Mouse (Mus musculus): ENCODE data around the gene Abt1. TPM values are rescaled to one million over a fixed set of nuclear protein-coding genes. Genes with fewer than 3 reads are reported as not detected.

The Abt1 gene
- polyA plus RNA-seq, 1 experiment from 2014 or later, result 8.5 TPM

DNA sequence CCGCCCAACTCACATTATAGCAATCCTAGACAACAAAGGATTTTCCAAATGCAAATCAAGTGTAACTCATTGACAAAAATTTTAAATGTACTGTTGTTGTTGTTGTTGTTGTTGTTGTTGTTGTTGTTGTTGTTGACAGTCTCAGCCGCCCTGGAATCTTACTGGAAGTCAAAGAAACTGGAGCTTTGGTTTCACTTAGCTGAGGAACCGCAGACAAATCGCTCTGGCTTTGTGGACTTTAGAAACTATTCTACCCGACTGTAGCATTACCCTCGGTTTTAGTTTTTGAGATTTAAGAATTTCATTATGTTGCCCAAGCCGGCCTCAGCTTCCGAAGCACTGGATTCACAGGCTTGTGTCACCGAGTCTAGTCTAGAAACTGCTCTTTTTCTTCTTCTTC, 30.3 kb upstream of the Abt1 start:
- Histone ChIP-seq H3K9ac (peak overlapping the region; percentile 84), H3K4me1 (peaks cover 4% of the 10 kb centered on the region), H3K9me3 (no peaks in the 10 kb centered on the region), H3K4me2 (peak overlapping the region; percentile 74), H3K27me3 (replicated peaks) (no peaks in the 10 kb centered on the region; the same call in 1 of the 2 replicates), H3K4me3 (peak overlapping the region; percentile 76), H3K36me3 (no peaks in the 10 kb centered on the region), H3K27ac (replicated peaks) (peak overlapping the region; percentile 88)
- ATAC-seq (ENCODE audit: extremely low read depth, insufficient number of reproducible peaks, low FRiP score, low TSS enrichment), result no peak
- WGBS, result 2% methylated on average over 9 of the region's 9 CpGs

DNA sequence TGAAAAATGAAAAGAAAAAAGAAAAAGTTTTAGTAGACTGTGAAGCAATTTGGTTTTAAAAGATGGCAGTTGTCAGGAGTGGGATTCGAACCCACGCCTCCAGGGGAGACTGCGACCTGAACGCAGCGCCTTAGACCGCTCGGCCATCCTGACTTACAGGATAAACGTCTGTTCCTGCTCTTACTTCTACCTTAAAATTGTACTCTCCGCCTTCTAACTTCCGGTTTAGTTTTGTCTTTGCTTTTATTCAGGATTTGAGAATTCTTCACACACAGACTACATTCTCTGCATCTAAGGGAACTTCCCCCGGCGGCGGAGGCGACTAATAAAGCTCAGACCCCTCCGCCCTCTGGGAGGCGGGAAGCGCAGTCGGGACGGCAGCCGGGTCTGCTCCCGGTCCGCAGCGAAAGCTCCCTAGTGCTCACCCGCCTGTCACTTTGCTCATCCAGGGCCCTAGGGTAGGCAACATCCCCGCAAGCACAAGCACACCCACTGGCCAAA, 29.7 kb upstream of the Abt1 start:
- Histone ChIP-seq H3K4me2 (peak overlapping the region; percentile 74), H3K4me3 (peak overlapping the region; percentile 76), H3K27me3 (replicated peaks) (no peaks in the 10 kb centered on the region; the same call in 1 of the 2 replicates), H3K36me3 (no peaks in the 10 kb centered on the region), H3K9me3 (no peaks in the 10 kb centered on the region), H3K27ac (replicated peaks) (peak overlapping the region; percentile 88), H3K4me1 (peaks cover 7% of the 10 kb centered on the region), H3K9ac (peak overlapping the region; percentile 84)
- WGBS, result under 1% methylated on average over 25 of the region's 25 CpGs
- ATAC-seq (ENCODE audit: extremely low read depth, insufficient number of reproducible peaks, low FRiP score, low TSS enrichment), result peak; percentile 73; the same call in 1 of the 2 replicates

DNA sequence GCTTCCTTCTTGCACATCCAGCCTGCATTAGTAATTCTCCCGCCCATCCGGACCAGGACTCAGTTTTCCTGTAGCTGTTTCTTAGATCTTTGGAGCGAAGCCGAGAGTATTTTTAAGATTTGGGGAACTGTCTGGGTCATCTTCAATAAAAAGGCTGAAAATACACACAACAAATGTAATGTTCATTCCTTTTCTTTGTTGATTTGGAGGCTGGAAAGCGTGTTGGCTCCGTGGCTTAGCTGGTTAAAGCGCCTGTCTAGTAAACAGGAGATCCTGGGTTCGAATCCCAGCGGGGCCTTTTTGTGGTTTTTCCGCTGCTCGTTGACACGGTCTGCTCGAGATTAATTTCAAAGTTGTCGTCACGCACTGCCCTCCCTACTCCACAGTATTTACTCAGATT, 26.7 kb upstream of the Abt1 start:
- Histone ChIP-seq H3K27ac (replicated peaks) (peak overlapping the region; percentile 45; the same call in 1 of the 2 replicates), H3K4me3 (peak overlapping the region; percentile 61), H3K36me3 (no peaks in the 10 kb centered on the region), H3K4me2 (peak overlapping the region; percentile 82), H3K27me3 (replicated peaks) (no peaks in the 10 kb centered on the region), H3K9ac (peak overlapping the region; percentile 79), H3K4me1 (peaks cover 8% of the 10 kb centered on the region), H3K9me3 (no peaks in the 10 kb centered on the region)
- no peak for ATAC-seq (ENCODE audit: extremely low read depth, insufficient number of reproducible peaks, low FRiP score, low TSS enrichment)
- under 1% methylated on average over 15 of the region's 15 CpGs for WGBS

DNA sequence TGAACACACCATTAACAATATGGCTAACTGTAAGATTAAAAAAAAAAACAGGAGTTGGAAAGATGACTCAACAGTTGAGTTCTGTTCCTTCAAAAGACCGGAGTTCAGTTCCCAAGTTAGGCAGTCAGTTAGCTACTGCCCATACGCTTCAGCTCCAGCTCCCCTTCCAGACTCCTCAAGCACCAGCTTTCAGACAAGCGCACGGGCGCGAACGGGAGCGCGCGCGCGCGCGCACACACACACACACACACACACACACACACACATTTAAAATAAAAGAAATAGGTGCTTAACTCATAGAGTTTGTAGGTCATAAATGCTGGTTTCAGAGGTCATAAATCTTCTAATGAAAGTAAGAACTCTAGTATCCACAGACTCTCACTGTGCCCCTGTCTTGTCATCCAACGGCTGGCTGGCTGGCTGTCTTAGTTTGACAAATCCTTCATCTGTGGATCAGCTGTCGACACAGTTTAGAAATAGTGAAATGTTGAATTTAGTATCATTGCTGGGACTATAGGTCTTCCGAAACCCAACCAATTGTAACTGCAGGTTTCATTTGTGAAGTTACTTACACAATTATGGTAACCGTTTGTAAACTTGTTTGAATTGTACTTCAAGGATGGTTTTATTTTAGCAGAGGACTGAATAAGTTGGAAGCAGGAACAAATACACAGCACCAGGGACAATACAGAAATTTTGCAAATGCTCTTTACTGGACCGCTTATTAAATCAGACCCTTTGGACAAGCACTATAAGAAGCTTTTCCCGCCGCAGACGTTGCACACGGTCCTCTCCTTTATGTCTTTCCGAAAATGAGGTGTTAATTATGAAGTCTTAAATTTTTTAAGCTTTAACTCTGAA, 25.8 kb upstream of the Abt1 start:
- H3K27ac ChIP-seq (replicated peaks), result peak overlapping the region; percentile 79
- no peak; the same call in 1 of the 2 replicates for ATAC-seq (ENCODE audit: extremely low read depth, insufficient number of reproducible peaks, low FRiP score, low TSS enrichment)
- WGBS, result under 1% methylated on average over 24 of the region's 24 CpGs

DNA sequence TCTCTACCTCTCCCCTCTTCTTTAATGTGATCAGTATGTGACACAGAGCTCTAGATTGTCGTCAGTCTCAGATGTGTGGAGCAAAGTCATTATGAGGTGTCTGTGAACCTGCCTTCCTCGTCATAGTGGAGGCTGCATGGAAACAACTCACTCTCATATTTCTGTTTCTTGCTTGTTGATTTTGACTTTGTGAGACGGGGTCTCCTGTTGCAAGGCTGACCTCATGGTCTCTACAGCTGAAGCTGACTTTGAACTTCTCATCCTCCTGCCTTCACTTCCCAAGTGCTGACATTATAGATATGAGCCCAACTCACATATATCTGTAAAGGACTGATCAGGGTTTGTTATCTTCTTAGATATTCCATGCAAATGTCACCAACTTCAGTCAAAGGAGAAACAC, 25.1 kb upstream of the Abt1 start:
- no peak for ATAC-seq (ENCODE audit: extremely low read depth, insufficient number of reproducible peaks, low FRiP score, low TSS enrichment)
- H3K4me3 ChIP-seq, result peak overlapping the region; percentile 61
- H3K27ac ChIP-seq (replicated peaks), result peak overlapping the region; percentile 79
- H3K9ac ChIP-seq, result no peak overlapping the region; the same call in 1 of the 2 replicates
- no peaks in the 10 kb centered on the region for H3K9me3 ChIP-seq
- peak overlapping the region; percentile 82 for H3K4me2 ChIP-seq
- 45% methylated on average over 3 of the region's 3 CpGs for WGBS
- H3K36me3 ChIP-seq, result no peaks in the 10 kb centered on the region
- peaks cover 17% of the 10 kb centered on the region for H3K4me1 ChIP-seq
- no peaks in the 10 kb centered on the region for H3K27me3 ChIP-seq (replicated peaks)

More for the DNA sequence above, 25.8 kb upstream of the Abt1 start:
- no peaks in the 10 kb centered on the region for H3K9me3 ChIP-seq
- peaks cover 12% of the 10 kb centered on the region for H3K4me1 ChIP-seq
- peak overlapping the region; percentile 79 for H3K9ac ChIP-seq
- peak overlapping the region; percentile 82 for H3K4me2 ChIP-seq
- peak overlapping the region; percentile 61 for H3K4me3 ChIP-seq
- H3K36me3 ChIP-seq, result no peaks in the 10 kb centered on the region
- H3K27me3 ChIP-seq (replicated peaks), result no peaks in the 10 kb centered on the region

DNA sequence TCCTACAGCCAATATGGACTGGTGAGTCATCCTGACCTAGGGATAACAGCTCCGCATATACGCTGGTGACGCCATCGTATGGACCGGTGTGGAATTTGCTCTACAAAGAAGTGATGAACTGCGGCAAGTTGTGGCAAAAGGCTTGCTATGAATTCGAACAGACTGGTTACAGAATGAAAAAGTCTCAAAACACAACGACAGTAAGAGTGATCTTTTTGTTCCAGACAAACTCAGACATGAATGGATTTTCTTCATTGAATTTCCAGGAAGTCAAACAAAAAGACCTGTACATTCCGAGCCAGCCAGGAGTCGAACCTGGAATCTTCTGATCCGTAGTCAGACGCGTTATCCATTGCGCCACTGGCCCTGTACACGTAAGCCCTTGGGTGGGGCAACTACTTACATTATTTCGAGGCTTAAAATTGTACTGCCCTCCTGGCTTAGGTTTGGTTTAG, 22.9 kb upstream of the Abt1 start:
- Histone ChIP-seq H3K36me3 (no peaks in the 10 kb centered on the region), H3K4me3 (peak overlapping the region; percentile 64)

DNA sequence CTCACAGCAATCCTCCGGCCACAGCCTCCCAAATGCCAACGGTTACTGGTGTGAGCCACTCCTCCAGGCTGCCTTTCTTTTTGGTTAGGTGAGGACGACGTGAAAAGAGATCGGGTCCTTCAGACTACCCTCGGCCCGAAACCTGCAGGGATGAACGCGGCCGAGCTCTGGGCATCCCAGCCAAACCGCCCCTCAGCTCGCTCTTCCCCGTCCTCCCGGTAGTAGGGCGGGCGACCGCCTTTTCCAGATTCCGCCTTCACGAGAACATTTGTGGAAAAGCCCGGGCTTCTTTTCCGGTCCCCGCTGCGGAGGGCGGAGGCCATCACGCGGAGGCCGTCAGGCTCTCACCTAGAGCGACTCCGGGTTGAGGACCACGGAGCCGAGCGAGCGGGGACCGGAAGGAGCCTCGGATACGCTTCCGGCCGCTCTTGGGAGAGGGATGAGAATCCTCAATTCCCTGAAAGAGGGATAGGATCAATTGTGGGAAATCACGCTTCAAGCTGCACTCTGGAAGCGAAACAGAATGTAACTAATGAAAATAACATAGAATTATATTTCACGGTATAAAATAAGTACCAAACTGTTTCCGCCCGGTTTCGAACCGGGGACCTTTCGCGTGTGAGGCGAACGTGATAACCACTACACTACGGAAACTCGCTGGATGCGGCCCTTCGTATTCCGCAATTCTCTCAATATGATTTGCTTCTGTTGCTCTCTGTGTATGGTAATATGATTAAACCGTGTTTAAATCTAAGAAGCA, 22.1 kb upstream of the Abt1 start:
- ATAC-seq (ENCODE audit: extremely low read depth, insufficient number of reproducible peaks, low FRiP score, low TSS enrichment), result peak; percentile 81
- H3K27me3 ChIP-seq (replicated peaks), result no peaks in the 10 kb centered on the region
- peak overlapping the region; percentile 64 for H3K4me3 ChIP-seq
- H3K27ac ChIP-seq (replicated peaks), result peak overlapping the region; percentile 95
- no peaks in the 10 kb centered on the region for H3K36me3 ChIP-seq
- H3K9ac ChIP-seq, result peak overlapping the region; percentile 89
- H3K9me3 ChIP-seq, result no peaks in the 10 kb centered on the region
- under 1% methylated on average over 55 of the region's 55 CpGs for WGBS
- peak overlapping the region; percentile 73 for H3K4me2 ChIP-seq
- peaks cover 17% of the 10 kb centered on the region for H3K4me1 ChIP-seq

More for the DNA sequence above, 22.9 kb upstream of the Abt1 start:
- ATAC-seq (ENCODE audit: extremely low read depth, insufficient number of reproducible peaks, low FRiP score, low TSS enrichment), result no peak
- Histone ChIP-seq H3K9me3 (no peaks in the 10 kb centered on the region), H3K27me3 (replicated peaks) (no peaks in the 10 kb centered on the region), H3K27ac (replicated peaks) (peak overlapping the region; percentile 95), H3K4me1 (peaks cover 17% of the 10 kb centered on the region), H3K9ac (peak overlapping the region; percentile 83), H3K4me2 (peak overlapping the region; percentile 73)
- WGBS, result under 1% methylated on average over 16 of the region's 16 CpGs

DNA sequence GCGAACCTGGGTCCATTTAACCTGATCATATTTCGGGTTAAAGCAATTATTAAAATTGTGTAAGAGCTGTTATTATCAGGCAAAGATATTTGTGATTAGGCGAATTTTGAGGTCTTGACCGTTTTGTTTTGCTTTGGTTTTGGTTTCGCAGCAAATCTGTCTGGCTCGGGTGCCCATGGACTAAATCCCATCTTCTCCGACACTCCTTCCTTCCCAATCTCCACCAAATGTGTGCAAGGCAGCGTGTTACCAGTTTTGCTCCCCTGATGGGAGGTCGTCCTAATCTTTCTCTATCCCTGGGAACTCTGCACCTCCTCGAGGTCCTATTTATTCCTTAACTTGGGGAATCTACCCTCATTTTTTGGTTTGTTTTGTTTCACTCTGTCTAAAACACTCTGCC, 21.5 kb upstream of the Abt1 start:
- Histone ChIP-seq H3K27ac (replicated peaks) (peak overlapping the region; percentile 95), H3K9me3 (no peaks in the 10 kb centered on the region), H3K4me1 (peaks cover 17% of the 10 kb centered on the region), H3K4me3 (peak overlapping the region; percentile 64), H3K4me2 (peak overlapping the region; percentile 73), H3K9ac (peak overlapping the region; percentile 89), H3K36me3 (no peaks in the 10 kb centered on the region), H3K27me3 (replicated peaks) (no peaks in the 10 kb centered on the region)
- ATAC-seq (ENCODE audit: extremely low read depth, insufficient number of reproducible peaks, low FRiP score, low TSS enrichment), result no peak
- WGBS, result 4% methylated on average over 10 of the region's 10 CpGs

DNA sequence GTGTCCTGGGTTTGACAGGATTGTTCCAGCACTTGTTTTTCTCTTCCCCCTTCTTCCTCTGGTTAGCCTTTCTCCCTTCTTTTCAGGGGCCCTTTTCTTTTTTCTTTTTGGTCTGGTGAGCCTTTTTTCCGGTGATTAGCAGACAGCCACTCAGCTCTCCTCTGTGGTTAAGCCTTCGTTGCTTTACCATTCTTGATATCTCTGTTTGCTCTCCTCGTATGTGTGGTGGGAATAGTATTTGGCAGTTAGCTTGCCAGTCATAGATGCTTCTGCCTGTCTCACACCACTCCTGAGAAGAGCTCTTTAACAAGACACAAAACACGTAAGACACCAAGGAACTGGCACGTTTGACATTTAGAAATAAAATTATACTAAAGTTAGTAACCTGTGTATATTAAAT, 20.8 kb upstream of the Abt1 start:
- Histone ChIP-seq H3K4me3 (peak overlapping the region; percentile 64), H3K27me3 (replicated peaks) (no peaks in the 10 kb centered on the region), H3K27ac (replicated peaks) (peak overlapping the region; percentile 17; the same call in 1 of the 2 replicates), H3K4me2 (peak overlapping the region; percentile 73), H3K4me1 (peaks cover 17% of the 10 kb centered on the region), H3K9me3 (no peaks in the 10 kb centered on the region), H3K9ac (0 out of 2 replicates have a peak overlapping the region, but pooled peaks have one; percentile 41), H3K36me3 (no peaks in the 10 kb centered on the region)
- WGBS, result 51% methylated on average over 5 of the region's 5 CpGs
- no peak for ATAC-seq (ENCODE audit: extremely low read depth, insufficient number of reproducible peaks, low FRiP score, low TSS enrichment)

DNA sequence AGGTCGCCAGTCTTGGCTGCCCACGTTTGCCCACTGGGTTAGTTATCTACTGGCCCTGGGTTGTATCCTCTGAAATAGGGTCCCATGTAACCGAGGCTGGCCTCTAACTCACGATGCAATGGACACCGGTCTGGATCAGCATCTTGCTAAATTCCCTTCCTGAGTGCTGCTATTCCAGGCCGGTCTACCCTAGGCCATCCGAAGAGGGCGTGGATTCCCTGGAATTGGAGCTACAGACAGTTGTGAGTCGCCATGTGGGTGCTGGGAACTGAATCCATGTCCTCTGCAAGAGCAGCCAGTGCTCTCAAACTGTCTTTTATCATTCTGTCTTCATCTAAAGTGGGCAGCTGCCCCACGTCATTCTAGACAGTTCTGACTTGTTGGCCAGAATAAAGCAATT, 16.2 kb upstream of the Abt1 start:
- Histone ChIP-seq H3K4me3 (no peak overlapping the region), H3K9me3 (no peaks in the 10 kb centered on the region), H3K4me2 (no peak overlapping the region), H3K27me3 (replicated peaks) (no peaks in the 10 kb centered on the region), H3K36me3 (no peaks in the 10 kb centered on the region), H3K9ac (no peak overlapping the region), H3K27ac (replicated peaks) (no peak overlapping the region), H3K4me1 (peaks cover 15% of the 10 kb centered on the region)
- ATAC-seq (ENCODE audit: extremely low read depth, insufficient number of reproducible peaks, low FRiP score, low TSS enrichment), result no peak
- 59% methylated on average over 10 of the region's 10 CpGs for WGBS

DNA sequence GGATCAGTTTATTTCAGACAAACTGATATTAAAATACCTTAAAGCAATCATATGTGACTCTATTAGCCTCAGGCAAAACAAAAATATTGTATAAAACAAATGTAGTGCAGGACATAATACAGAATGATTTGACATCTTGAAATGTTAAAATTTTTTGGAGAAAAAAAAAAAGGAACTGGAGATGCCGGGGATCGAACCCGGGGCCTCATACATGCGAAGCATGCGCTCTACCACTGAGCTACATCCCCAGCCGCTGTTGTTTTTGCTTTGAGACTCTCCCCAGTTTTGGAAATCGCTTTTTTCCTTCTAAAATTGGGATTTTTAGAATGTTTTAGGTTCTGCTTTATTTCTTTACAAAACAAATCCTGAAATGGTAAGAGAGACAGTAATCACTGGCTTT, 14.9 kb upstream of the Abt1 start:
- H3K4me3 ChIP-seq, result peak overlapping the region; percentile 74
- peak overlapping the region; percentile 73; the same call in 1 of the 2 replicates for H3K27ac ChIP-seq (replicated peaks)
- ATAC-seq (ENCODE audit: extremely low read depth, insufficient number of reproducible peaks, low FRiP score, low TSS enrichment), result no peak
- no peaks in the 10 kb centered on the region for H3K27me3 ChIP-seq (replicated peaks)
- WGBS, result under 1% methylated on average over 7 of the region's 7 CpGs
- peaks cover 16% of the 10 kb centered on the region for H3K4me1 ChIP-seq
- H3K36me3 ChIP-seq, result no peaks in the 10 kb centered on the region
- peak overlapping the region; percentile 82 for H3K4me2 ChIP-seq
- peak overlapping the region; percentile 74 for H3K9ac ChIP-seq
- no peaks in the 10 kb centered on the region for H3K9me3 ChIP-seq
